Mouse (Mus musculus) ES-E14 (cell line): ENCODE measurements around the gene Hectd4.

Experiments used
- CHD2 ChIP-seq: IDR thresholded peaks from 2 replicates; pipeline ENCODE4 v1.6.1; 2014; ENCODE audit warnings: mild to moderate bottlenecking, low read depth, low read length, inconsistent platforms
- HCFC1 ChIP-seq: IDR thresholded peaks from 2 replicates; pipeline ENCODE4 v1.6.1; 2012; ENCODE audit warnings: low read length, inconsistent platforms, borderline replicate concordance; ENCODE audit not compliant: insufficient read depth
- MAFK ChIP-seq: IDR thresholded peaks from 2 replicates; pipeline ENCODE4 v1.6.1; 2014; ENCODE audit warnings: mild to moderate bottlenecking, low read depth, low read length, inconsistent platforms; ENCODE audit not compliant: insufficient read depth
- ZC3H11A ChIP-seq: IDR thresholded peaks from 2 replicates; pipeline ENCODE4 v1.6.1; 2012; ENCODE audit warnings: low read depth, mild to moderate bottlenecking, inconsistent platforms, low read length, borderline replicate concordance
- ZNF384 ChIP-seq: IDR thresholded peaks from 2 replicates; pipeline ENCODE4 v1.6.1; 2012; ENCODE audit warnings: low read depth, low read length, inconsistent platforms

GRCm38 (mm10) chr5:121283051-121283450, 63.0 kb downstream of the Hectd4 start:
- TF ChIP-seq ZNF384 (no peak), CHD2 (no peak), MAFK (no peak), HCFC1 (no peak), ZC3H11A (no peak)
